Mouse (Mus musculus) lung, postnatal 0 days (tissue): ENCODE results near the gene Gm26661.

Experiments
- CTCF ChIP-seq: IDR thresholded peaks from 2 replicates; pipeline ENCODE4 v1.5.1; 2016; ENCODE audit warnings: antibody characterized with exemption, mild to moderate bottlenecking
- EP300 ChIP-seq: IDR thresholded peaks from 2 replicates; pipeline ENCODE4 v1.6.1; 2016; ENCODE audit warnings: antibody characterized with exemption, mild to moderate bottlenecking, control low read depth

- TF ChIP-seq CTCF, result no peak
- TF ChIP-seq EP300, result no peak
Measured at GRCm38 (mm10) chr14:7819446-7819845, 28.1 kb downstream of the Gm26661 start.
